Mouse (Mus musculus) small intestine, adult 10 weeks (tissue): ENCODE measurements around the gene Nedd9. TPM values are rescaled to one million over a fixed set of nuclear protein-coding genes. Genes with fewer than 3 reads are reported as not detected.

Source experiments
- polyA plus RNA-seq: library from polyadenylated mRNA; stranded (reverse); fragments of 350-450 nt; fragmentation: Illumina TruSeq; extraction: RNeasy Lipid Tissue Mini Kit (QIAGEN cat#74804); gene quantifications from one replicate; pipeline ENCODE4 v1.2.3, GENCODE M21; 2014; ENCODE audit warnings: low replicate concordance

The Nedd9 gene
- 43.0 TPM for polyA plus RNA-seq

DNA sequence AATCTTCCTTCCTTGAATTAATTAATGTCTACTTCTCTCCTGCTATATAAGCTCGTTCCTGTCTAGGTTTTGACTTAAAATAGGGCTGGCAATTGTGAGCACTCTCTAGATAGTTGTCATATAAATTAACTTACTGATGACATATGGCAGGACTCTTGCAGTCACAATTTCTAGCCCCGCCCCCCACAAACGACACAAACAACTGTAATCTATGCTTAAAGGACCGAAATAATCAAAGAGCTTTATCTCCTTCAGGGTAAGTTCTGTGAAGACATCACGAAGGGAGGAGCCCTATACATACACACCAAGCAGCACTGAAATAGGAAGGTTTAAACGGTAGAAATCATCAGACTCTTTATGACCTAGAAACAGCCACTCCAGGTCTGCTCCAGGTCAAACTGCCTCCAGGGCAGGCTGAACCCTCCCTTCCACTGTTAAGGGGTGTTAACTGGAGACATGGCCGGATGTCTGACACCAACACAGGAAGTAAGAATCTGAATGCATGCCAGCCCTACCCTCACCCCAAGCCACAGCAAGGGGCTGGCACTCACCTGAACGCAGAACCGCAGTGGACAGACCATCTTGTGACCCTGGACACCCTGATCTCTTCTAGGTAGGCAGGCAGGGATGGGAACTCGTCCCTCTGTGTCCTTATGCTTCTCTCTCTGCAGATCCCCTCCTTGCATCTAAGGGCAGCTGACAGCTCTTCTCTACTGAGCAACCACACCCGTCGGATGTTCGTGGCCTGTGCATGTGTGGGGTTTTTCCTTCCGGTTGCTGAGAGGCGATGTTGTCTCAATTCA is at the start of gene Nedd9:
Nedd9 (minus strand) TSS at position 757 of the 803 bp plus-strand sequence.

DNA sequence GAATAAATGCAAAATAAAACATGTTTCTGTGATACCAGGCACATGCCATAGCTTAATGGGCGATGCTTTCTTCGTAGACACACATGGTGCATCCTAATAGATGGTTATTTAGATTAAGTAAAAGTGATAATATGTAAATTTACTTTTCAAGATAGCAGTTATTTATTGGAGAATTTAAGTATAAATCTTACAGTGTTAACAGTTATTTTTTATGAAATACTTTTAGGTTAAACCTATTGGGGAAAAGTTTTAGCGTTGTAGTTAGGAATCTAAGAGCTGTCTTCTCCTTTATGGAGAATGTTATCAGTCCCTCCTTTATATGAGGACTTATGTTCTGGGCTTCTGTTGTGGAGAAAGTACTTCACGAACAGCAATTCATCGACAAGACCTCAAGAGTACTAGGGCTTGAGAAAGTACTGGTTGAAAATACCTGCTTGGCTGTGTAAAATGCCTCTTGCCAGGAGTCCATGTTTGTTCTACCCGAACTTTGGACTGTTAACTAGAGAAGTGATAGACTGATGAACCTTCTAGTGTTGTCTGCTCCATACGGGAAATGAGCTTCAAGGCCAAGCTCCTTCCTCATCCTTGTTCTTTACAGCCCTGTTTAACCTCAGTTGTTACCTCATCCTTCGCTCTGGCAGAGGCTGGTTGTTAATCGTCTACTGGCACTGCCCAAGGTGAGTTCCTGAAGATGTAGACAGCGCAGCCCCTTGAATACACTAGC is 213.1 kb downstream of the Nedd9 start, which contains the start of gene Gm17364:
Gm17364 (minus strand) TSS at position 51 of the 724 bp plus-strand sequence.

Other genes with a start within 250 kb of the Nedd9 start
- 21.1 TPM for gene Smim13, start 237.5 kb downstream of the Nedd9 start, polyA plus RNA-seq
- not detected for gene Gm17364, start 213.4 kb downstream of the Nedd9 start, polyA plus RNA-seq
- gene Tmem170b, start 118.5 kb upstream of the Nedd9 start, polyA plus RNA-seq, result 18.3 TPM